Mouse (Mus musculus): Measurements from ENCODE around the gene Mum1. TPM values are rescaled to one million over a fixed set of nuclear protein-coding genes. Genes with fewer than 3 reads are reported as not detected.

Mum1 gene
- polyA plus RNA-seq, 1 experiment from 2014 or later: 45.9 TPM

DNA sequence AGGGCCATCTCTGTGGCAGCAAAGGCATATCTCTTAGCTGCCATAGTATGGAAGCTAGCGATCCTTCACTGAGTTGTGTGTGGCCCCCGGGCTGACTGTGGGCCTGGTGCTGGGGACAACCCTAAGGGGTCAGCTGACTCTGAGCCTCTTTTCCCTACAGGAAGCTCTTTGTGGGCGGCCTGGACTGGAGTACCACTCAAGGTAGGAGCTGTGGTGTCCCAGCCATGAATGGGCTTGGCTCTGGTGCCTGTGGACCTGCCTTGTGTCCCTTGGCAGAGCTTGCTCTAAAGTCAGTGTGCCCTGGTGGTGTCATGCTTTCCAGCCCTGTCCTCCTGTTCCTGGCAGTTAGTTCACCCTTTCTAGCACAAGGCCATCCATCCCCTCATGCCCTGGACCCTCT lies 47.6 kb downstream of the Mum1 start:
- H3K9me3 ChIP-seq (replicated peaks): no peaks in the 10 kb centered on the region
- no peak overlapping the region for H3K4me2 ChIP-seq
- WGBS: 81% methylated on average over 3 of the region's 3 CpGs
- no peak for ATAC-seq (ENCODE audit: insufficient number of reproducible peaks, low FRiP score)
- H3K27ac ChIP-seq (ENCODE audit: poor library complexity, severe bottlenecking): no peak overlapping the region
- peaks cover 77% of the 10 kb centered on the region for H3K36me3 ChIP-seq
- H3K4me1 ChIP-seq (replicated peaks): peaks cover 45% of the 10 kb centered on the region
- no peaks in the 10 kb centered on the region for H3K27me3 ChIP-seq (replicated peaks)
- H3K9ac ChIP-seq: peak overlapping the region; percentile 32; the same call in 1 of the 2 replicates
- H3K4me3 ChIP-seq: no peak overlapping the region

DNA sequence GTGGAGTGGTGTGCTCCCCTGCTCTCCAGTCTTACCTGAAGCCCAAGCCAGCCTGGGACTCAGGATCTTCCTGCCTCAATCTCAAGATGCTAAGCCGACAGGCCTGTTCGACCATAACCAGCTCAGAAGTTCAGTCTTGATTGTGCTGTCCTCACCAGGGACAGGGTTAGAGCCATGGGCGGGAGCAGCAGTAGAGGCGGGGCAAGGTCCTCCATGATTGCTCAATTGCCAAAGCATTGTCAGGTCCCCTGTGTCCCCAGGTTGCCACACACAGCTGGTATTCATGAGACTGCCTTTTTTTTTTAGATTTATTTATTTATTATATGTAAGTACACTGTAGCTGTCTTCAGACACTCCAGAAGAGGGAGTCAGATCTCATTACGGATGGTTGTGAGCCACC lies 50.0 kb downstream of the Mum1 start:
- ATAC-seq (ENCODE audit: insufficient number of reproducible peaks, low FRiP score): no peak
- no peaks in the 10 kb centered on the region for H3K9me3 ChIP-seq (replicated peaks)
- no peak overlapping the region for H3K4me2 ChIP-seq
- no peak overlapping the region for H3K27ac ChIP-seq (ENCODE audit: poor library complexity, severe bottlenecking)
- WGBS: 82% methylated on average over 5 of the region's 5 CpGs
- H3K4me3 ChIP-seq: no peak overlapping the region
- peaks cover 89% of the 10 kb centered on the region for H3K36me3 ChIP-seq
- H3K27me3 ChIP-seq (replicated peaks): no peaks in the 10 kb centered on the region
- peaks cover 32% of the 10 kb centered on the region for H3K4me1 ChIP-seq (replicated peaks)
- no peak overlapping the region for H3K9ac ChIP-seq

DNA sequence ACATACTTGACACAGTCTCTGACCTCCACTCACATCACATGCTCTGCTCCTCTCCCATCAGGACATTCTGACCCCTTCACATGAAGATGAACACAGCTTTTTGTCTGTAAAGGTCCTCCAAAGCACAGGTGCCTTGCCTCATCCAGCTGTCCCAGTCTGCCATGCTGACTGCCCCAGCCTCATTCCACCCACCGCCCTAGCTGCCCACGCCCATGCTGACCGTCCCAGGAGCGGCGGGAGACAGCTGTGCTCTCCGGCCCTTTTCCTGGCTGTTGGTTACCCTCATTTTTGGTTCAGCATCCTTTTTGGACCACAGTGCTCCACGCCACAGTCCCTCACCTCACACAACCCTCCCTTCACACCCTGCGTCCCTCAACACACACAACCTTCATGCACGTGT lies 52.2 kb downstream of the Mum1 start:
- H3K4me3 ChIP-seq: no peak overlapping the region
- no peaks in the 10 kb centered on the region for H3K27me3 ChIP-seq (replicated peaks)
- ATAC-seq (ENCODE audit: insufficient number of reproducible peaks, low FRiP score): no peak
- no peak overlapping the region for H3K9ac ChIP-seq
- H3K27ac ChIP-seq (ENCODE audit: poor library complexity, severe bottlenecking): no peak overlapping the region
- H3K4me1 ChIP-seq (replicated peaks): peaks cover 30% of the 10 kb centered on the region
- H3K4me2 ChIP-seq: no peak overlapping the region
- WGBS: 92% methylated on average over 9 of the region's 9 CpGs
- H3K9me3 ChIP-seq (replicated peaks): no peaks in the 10 kb centered on the region
- H3K36me3 ChIP-seq: peaks cover 94% of the 10 kb centered on the region

DNA sequence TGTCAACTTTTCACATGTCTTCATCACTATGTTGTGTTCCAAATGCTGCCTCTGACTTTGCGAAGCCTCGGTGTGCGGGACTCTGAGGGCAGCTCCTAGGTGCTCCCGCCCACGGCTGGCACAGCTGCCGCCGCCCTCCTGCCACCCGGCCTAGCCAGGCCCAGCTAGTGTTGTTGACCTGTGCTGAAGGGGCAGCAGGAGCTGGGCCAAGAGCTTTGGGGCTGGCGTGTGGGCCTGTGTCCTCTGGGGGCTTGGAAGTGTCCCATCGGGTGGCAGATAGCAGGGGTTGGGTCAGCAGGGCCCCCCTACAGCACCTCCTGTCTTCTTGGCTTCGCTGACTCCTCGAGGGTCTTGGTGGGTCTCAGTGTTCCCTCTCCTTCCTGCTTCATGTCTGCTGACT lies 53.0 kb downstream of the Mum1 start:
- H3K27me3 ChIP-seq (replicated peaks): no peaks in the 10 kb centered on the region
- no peak overlapping the region for H3K27ac ChIP-seq (ENCODE audit: poor library complexity, severe bottlenecking)
- H3K9ac ChIP-seq: no peak overlapping the region
- H3K4me2 ChIP-seq: no peak overlapping the region
- ATAC-seq (ENCODE audit: insufficient number of reproducible peaks, low FRiP score): no peak
- 92% methylated on average over 12 of the region's 12 CpGs for WGBS
- peaks cover 95% of the 10 kb centered on the region for H3K36me3 ChIP-seq
- H3K4me1 ChIP-seq (replicated peaks): peaks cover 22% of the 10 kb centered on the region
- no peak overlapping the region for H3K4me3 ChIP-seq
- no peaks in the 10 kb centered on the region for H3K9me3 ChIP-seq (replicated peaks)

DNA sequence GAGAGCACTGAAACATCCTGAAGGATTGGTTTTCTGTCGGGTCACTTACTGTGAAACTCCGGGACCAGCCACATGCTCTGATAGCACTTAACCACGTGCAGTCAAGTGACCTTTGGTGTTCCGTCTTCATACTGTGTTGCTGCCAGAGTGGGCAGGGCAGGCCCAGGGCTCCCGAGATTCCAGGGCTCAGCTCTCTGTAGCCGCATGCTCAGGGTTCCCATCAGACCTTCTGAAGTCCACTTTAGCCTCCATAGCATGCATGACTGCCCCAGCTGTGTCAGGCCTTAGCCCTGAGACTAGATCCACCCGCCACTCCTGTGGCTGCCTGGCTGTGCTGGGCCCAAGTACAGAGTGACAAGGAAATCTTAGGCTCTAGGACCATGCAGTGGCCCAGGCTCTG lies 55.1 kb downstream of the Mum1 start:
- peak overlapping the region; percentile 34; the same call in 1 of the 2 replicates for H3K9ac ChIP-seq

DNA sequence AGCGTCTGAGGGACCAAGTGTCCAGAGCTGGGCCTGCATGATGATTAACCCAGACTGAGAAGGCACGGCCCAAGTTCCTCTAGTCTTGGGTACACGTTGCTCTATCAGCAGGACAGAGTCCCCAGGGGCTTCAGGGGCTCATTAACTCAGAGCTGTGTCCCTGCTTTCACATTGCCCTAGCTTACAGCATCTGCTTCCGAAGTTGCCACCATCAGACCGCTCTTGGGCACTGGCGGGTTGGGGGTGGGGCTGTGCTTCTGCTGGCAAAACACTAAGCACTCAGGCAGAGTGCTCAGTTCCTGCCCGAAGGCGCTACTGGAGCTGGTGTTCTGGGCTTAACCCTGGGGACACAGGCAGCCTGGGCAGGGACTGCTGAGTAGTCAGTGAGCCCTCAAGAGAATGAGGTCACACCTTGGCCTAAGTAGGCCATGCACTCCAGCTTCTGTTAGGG lies 55.7 kb downstream of the Mum1 start:
- Histone ChIP-seq H3K4me1 (replicated peaks) (peaks cover 22% of the 10 kb centered on the region), H3K9me3 (replicated peaks) (no peaks in the 10 kb centered on the region), H3K4me3 (no peak overlapping the region), H3K9ac (peak overlapping the region; percentile 49; the same call in 1 of the 2 replicates), H3K27me3 (replicated peaks) (no peaks in the 10 kb centered on the region), H3K36me3 (peaks cover 96% of the 10 kb centered on the region), H3K4me2 (no peak overlapping the region), H3K27ac (ENCODE audit: poor library complexity, severe bottlenecking) (peak overlapping the region; percentile 20; the same call in 1 of the 2 replicates)
- 71% methylated on average over 8 of the region's 8 CpGs for WGBS
- ATAC-seq (ENCODE audit: insufficient number of reproducible peaks, low FRiP score): no peak

More for the DNA sequence above, 55.1 kb downstream of the Mum1 start:
- H3K36me3 ChIP-seq: peaks cover 95% of the 10 kb centered on the region
- no peaks in the 10 kb centered on the region for H3K9me3 ChIP-seq (replicated peaks)
- peak overlapping the region; percentile 20; the same call in 1 of the 2 replicates for H3K27ac ChIP-seq (ENCODE audit: poor library complexity, severe bottlenecking)
- peaks cover 22% of the 10 kb centered on the region for H3K4me1 ChIP-seq (replicated peaks)
- no peak for ATAC-seq (ENCODE audit: insufficient number of reproducible peaks, low FRiP score)
- no peak overlapping the region for H3K4me2 ChIP-seq
- H3K27me3 ChIP-seq (replicated peaks): no peaks in the 10 kb centered on the region
- no peak overlapping the region for H3K4me3 ChIP-seq
- 68% methylated on average over 7 of the region's 7 CpGs for WGBS

DNA sequence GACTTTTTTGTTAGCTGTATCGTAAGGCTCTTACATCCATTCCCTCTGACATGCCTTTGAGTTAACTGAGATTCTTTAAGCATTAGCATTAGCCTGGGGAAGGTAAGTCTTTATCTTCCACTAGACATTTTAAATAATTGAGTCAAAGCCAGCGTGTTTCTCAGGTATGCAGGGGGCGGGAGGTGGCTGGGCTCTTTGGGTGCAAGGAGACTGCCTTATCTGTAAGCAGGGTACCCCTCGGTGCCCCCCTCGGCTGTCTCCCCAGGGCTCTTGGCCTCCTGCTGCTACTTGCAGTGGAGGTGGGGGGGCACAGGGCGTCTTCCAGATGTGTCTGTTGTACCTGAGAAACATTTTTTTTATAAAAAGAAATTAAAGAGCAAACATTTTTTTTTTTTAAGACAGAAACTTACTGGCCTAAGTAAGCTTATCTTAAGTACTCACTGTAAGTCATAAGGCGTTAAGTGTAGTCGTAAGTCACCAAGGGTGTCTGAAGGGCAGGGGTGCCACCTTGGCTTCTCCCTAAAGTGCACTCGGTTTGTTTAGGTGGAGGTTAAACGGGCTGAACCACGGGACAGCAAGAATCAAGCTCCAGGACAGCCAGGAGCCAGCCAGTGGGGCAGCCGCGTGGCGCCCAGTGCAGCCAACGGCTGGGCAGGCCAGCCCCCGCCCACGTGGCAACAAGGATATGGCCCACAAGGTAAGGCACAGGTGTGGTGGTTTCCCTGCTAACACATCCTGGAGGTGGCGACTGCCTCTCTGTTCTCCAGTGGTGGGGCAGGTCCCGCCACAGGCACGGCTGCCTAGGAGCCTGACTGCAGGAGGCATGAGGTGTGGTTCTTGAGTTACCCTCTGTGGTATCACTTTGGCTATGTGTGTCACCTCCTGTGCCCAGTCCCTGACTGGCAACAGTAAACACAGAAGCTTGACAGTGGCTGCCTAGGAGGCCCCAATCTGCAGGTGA lies 56.5 kb downstream of the Mum1 start:
- H3K9ac ChIP-seq: no peak overlapping the region
- ATAC-seq (ENCODE audit: insufficient number of reproducible peaks, low FRiP score): no peak
- H3K36me3 ChIP-seq: peaks cover 96% of the 10 kb centered on the region
- H3K9me3 ChIP-seq (replicated peaks): no peaks in the 10 kb centered on the region
- 0 out of 2 replicates have a peak overlapping the region, but pooled peaks have one; percentile 20 for H3K27ac ChIP-seq (ENCODE audit: poor library complexity, severe bottlenecking)
- H3K4me2 ChIP-seq: no peak overlapping the region
- WGBS: 84% methylated on average over 20 of the region's 20 CpGs
- no peaks in the 10 kb centered on the region for H3K27me3 ChIP-seq (replicated peaks)
- peaks cover 22% of the 10 kb centered on the region for H3K4me1 ChIP-seq (replicated peaks)
- H3K4me3 ChIP-seq: no peak overlapping the region

DNA sequence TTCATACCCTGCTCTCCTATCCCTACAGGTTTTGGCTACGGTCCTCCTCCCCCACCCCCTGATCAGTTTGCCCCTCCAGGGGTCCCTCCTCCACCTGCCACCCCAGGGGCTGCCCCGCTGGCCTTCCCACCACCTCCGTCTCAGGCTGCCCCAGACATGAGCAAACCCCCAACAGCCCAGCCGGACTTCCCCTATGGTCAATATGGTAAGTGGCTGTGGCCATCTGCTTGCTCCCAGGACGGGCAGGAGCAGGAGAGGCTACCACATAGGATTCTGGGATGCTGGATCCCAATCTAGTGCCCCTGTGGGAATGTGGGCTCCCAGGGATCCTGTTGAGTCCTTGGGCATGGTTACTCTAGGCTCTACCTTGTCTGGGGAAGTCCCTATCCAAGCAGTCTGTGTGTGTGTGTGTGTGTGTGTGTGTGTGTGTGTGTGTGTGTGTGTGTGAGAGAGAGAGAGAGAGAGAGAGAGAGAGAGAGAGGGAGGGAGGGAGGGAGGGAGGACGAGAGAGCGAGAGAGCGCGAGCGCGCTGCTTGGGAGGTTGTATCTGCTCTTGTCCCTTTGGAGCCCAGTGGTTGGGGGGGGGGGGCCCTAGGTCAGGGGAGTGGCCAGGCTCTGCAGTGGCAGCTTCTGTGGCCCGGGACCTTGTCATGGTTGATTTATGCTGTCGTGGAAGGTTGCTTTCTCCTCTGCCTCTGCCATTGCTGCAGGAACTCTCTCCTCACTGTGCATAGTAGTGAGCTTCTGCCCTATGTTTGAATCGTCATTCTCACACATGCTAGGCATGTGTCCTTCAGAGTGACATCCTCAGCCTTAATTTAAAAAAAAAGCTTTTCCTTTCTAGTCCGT lies 59.2 kb downstream of the Mum1 start:
- Histone ChIP-seq H3K9me3 (replicated peaks) (no peaks in the 10 kb centered on the region), H3K27ac (ENCODE audit: poor library complexity, severe bottlenecking) (no peak overlapping the region), H3K36me3 (peaks cover 84% of the 10 kb centered on the region), H3K4me2 (no peak overlapping the region), H3K4me1 (replicated peaks) (peaks cover 21% of the 10 kb centered on the region), H3K27me3 (replicated peaks) (no peaks in the 10 kb centered on the region), H3K4me3 (no peak overlapping the region), H3K9ac (no peak overlapping the region; the same call in 1 of the 2 replicates)
- 88% methylated on average over 15 of the region's 15 CpGs for WGBS
- ATAC-seq (ENCODE audit: insufficient number of reproducible peaks, low FRiP score): no peak

DNA sequence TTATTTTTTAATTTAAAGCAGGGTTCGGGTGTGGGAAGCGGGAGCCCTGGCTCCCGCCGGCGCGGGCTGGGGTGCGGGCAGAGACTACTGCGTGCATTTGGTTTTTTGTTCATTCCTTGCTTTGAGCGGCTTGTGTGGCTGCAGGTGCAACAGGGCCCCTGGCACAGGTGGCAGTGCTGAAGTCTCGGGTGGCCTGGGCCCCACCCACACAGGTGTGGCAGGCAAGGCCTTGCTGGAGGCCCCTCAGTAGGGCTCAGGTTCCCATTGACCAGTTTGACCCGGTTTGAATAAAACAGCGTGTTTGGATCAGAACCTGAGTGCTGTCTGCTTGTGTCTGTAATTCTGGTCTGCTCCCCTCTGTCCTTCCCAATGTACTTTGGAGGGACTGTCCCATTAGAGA lies 61.9 kb downstream of the Mum1 start:
- Histone ChIP-seq H3K4me3 (no peak overlapping the region), H3K9ac (no peak overlapping the region), H3K27ac (ENCODE audit: poor library complexity, severe bottlenecking) (no peak overlapping the region), H3K9me3 (replicated peaks) (no peaks in the 10 kb centered on the region), H3K4me1 (replicated peaks) (peaks cover under 1% of the 10 kb centered on the region), H3K36me3 (peaks cover 59% of the 10 kb centered on the region), H3K4me2 (no peak overlapping the region), H3K27me3 (replicated peaks) (no peaks in the 10 kb centered on the region)
- no peak for ATAC-seq (ENCODE audit: insufficient number of reproducible peaks, low FRiP score)
- WGBS: 94% methylated on average over 12 of the region's 12 CpGs

DNA sequence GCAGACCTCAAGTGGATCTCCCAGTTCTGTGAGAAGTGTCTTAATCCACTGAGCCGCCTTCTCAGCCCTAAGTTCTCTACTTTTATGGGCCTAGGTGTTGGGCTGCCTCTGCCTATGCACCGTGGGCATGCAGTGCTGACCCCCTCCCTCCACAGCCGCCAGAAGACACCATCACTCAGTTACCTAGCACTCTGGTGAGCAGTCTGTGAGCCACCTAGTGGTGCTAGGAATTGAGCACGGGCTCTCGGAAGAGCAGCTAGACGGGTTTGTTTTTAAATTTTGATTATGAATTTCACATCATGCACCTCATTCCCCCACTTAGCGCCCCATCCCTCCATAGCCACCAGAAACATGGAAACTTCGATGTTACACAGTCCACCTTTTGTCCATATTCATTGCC lies 62.4 kb downstream of the Mum1 start:
- no peaks in the 10 kb centered on the region for H3K9me3 ChIP-seq (replicated peaks)
- no peak overlapping the region for H3K4me2 ChIP-seq
- no peak overlapping the region for H3K27ac ChIP-seq (ENCODE audit: poor library complexity, severe bottlenecking)
- peaks cover 59% of the 10 kb centered on the region for H3K36me3 ChIP-seq
- H3K4me1 ChIP-seq (replicated peaks): peaks cover 6% of the 10 kb centered on the region
- 71% methylated on average over 8 of the region's 8 CpGs for whole genome bisulfite sequencing
- no peak overlapping the region for H3K9ac ChIP-seq
- H3K4me3 ChIP-seq: no peak overlapping the region
- ATAC-seq (ENCODE audit: insufficient number of reproducible peaks, low FRiP score): no peak
- H3K27me3 ChIP-seq (replicated peaks): no peaks in the 10 kb centered on the region

Measured in heart, embryonic 12.5 days (tissue).